ENCODE assay signal across 11 mouse cellular contexts in genomic region chr4:107130534-107130933, GRCm38 (mm10). TPM values are rescaled to one million over a fixed set of nuclear protein-coding genes. Genes with fewer than 3 reads are reported as not detected.
DNase-seq lines count a peak whose midpoint lies in the region; ATAC-seq lines count a peak whose summit lies in the region.
"Had no signal": no experiment of that assay in that cellular context is flagged by ENCODE, and none has a peak within 500 bp of the region (broad histone marks: within the 10 kb centered on the region; RNA-seq: fewer than 3 reads in every experiment).

No protein-coding gene starts in this region.

- no peak overlapping the region for H3K4me3 ChIP-seq in heart, embryonic 16.5 days (ENCODE audit: low read length)
- H3K4me3 ChIP-seq in intestine, embryonic 15.5 days (replicated peaks) = no peak overlapping the region
- H3K4me3 ChIP-seq: gastrocnemius, adult 2 months; liver, embryonic 12.5 days had no signal

- H3K4me1 ChIP-seq in heart, embryonic 16.5 days (ENCODE audit: control insufficient read depth, insufficient read depth, low read length) = no peaks in the 10 kb centered on the region
- H3K4me1 ChIP-seq in intestine, embryonic 15.5 days (replicated peaks) = peaks cover 14% of the 10 kb centered on the region

- no peak overlapping the region for H3K9ac ChIP-seq in heart, embryonic 16.5 days (ENCODE audit: low read length)
- no peak overlapping the region for H3K9ac ChIP-seq in intestine, embryonic 15.5 days
- H3K9ac ChIP-seq: liver, embryonic 12.5 days had no signal

- H3K27ac ChIP-seq in heart, embryonic 16.5 days (ENCODE audit: low read length) = no peak overlapping the region
- H3K27ac ChIP-seq in intestine, embryonic 15.5 days = no peak overlapping the region
- H3K27ac ChIP-seq: gastrocnemius, adult 2 months; liver, embryonic 12.5 days had no signal

- H3K4me2 ChIP-seq in heart, embryonic 16.5 days (ENCODE audit: low read depth, low read length) = no peak overlapping the region
- no peak overlapping the region for H3K4me2 ChIP-seq in intestine, embryonic 15.5 days (replicated peaks)
- H3K4me2 ChIP-seq: liver, embryonic 12.5 days had no signal

- no peak for ATAC-seq in cerebellum, adult (ENCODE audit: insufficient number of reproducible peaks, low FRiP score, low TSS enrichment)
- ATAC-seq in heart, embryonic 16.5 days (replicated peaks; ENCODE audit: extremely low read depth, insufficient read depth, low FRiP score) = peak; percentile 45; the same call in 1 of the 2 replicates
- no peak for ATAC-seq in intestine, embryonic 15.5 days
- ATAC-seq: liver, embryonic 12.5 days had no signal

- peak; percentile 44 to 51 for DNase-seq in cerebellum, postnatal 10 days
- DNase-seq in left cerebral cortex, adult 18-20 months (ENCODE audit: low spot score in 2 of 2) = peak; percentile 34 to 37
- no peak for DNase-seq in left cerebral cortex, adult 11 months (ENCODE audit: low spot score)
- peak; percentile 9 to 23 for DNase-seq in thymus, adult 18-20 months
- no peak for DNase-seq in spleen, adult 18-20 months
- DNase-seq: gastrocnemius, adult 2 months had no signal

- 24% methylated on average over 9 of the region's 9 CpGs for WGBS in heart, embryonic 16.5 days
- 29% methylated on average over 9 of the region's 9 CpGs for WGBS in intestine, embryonic 15.5 days

- H3K27me3 ChIP-seq in heart, embryonic 16.5 days (ENCODE audit: control insufficient read depth, insufficient read depth, low read length) = 0 out of 2 replicates have a peak, but pooled peaks cover 2% of the 10 kb centered on the region
- no peaks in the 10 kb centered on the region for H3K27me3 ChIP-seq in intestine, embryonic 15.5 days (replicated peaks)

- H3K9me3 ChIP-seq in heart, embryonic 16.5 days (replicated peaks; ENCODE audit: control insufficient read depth, low read length) = no peaks in the 10 kb centered on the region
- no peaks in the 10 kb centered on the region for H3K9me3 ChIP-seq in intestine, embryonic 15.5 days
- H3K9me3 ChIP-seq: liver, embryonic 12.5 days had no signal

- no peaks in the 10 kb centered on the region for H3K36me3 ChIP-seq in heart, embryonic 16.5 days (ENCODE audit: control insufficient read depth, insufficient read depth)
- H3K36me3 ChIP-seq in intestine, embryonic 15.5 days = no peaks in the 10 kb centered on the region
- H3K36me3 ChIP-seq: liver, embryonic 12.5 days had no signal

RNA-seq across cellular contexts. Expression of gene Cdcp2, which starts 33.8 kb away (rescaled TPM):
- total RNA-seq in left cerebral cortex, adult 18-20 months (2021) = not detected
- not detected in 2 replicates for polyA plus RNA-seq in heart, embryonic 16.5 days (2015; fragmentation: Nextera tagmentation; extraction: Ambion mirVana)
- not detected in 2 replicates for polyA plus RNA-seq in intestine, embryonic 15.5 days (2015; fragmentation: Nextera tagmentation; extraction: Ambion mirVana)
- total RNA-seq: gastrocnemius, adult 2 months had no signal
- polyA plus RNA-seq: intestine, embryonic 14.5 days; liver, embryonic 12.5 days had no signal

RNA-seq across cellular contexts. Expression of gene Tmem59, which starts 47.7 kb away (rescaled TPM):
- total RNA-seq in left cerebral cortex, adult 18-20 months (2021) = 100 to 1,000 TPM; 233 to 241 TPM
- 338 TPM in 2 replicates for polyA plus RNA-seq in heart, embryonic 16.5 days (2015; fragmentation: Nextera tagmentation; extraction: Ambion mirVana)
- 394 and 425 TPM in 2 replicates for polyA plus RNA-seq in intestine, embryonic 15.5 days (2015; fragmentation: Nextera tagmentation; extraction: Ambion mirVana)

RNA-seq across cellular contexts. Expression of gene Tceanc2, which starts 48.4 kb away (rescaled TPM):
- total RNA-seq in left cerebral cortex, adult 18-20 months (2021) = 10 to 100 TPM; 14.0 to 15.9 TPM
- 8.5 and 13.5 TPM in 2 replicates for polyA plus RNA-seq in heart, embryonic 16.5 days (2015; fragmentation: Nextera tagmentation; extraction: Ambion mirVana)
- 21.8 and 35.1 TPM in 2 replicates for polyA plus RNA-seq in intestine, embryonic 15.5 days (2015; fragmentation: Nextera tagmentation; extraction: Ambion mirVana)

Comparison
In these comparisons a context has a peak if more than half of its experiments do, and no peak if none do; other contexts are left out.
1. DNase-seq: peak in cerebellum, postnatal 10 days (2 of 2), left cerebral cortex, adult 18-20 months (2 of 2) and thymus, adult 18-20 months (2 of 2); none in left cerebral cortex, adult 11 months (single experiment) and spleen, adult 18-20 months (0 of 2).